Mouse (Mus musculus) adipocyte (in vitro differentiated cells): ENCODE measurements around the gene Rora.

Experiments used
- DNase-seq: peaks from one replicate; pipeline ENCODE4 v3.0.0-alpha.2; 2016; ENCODE audit warnings: low spot score

Rora gene

DNA sequence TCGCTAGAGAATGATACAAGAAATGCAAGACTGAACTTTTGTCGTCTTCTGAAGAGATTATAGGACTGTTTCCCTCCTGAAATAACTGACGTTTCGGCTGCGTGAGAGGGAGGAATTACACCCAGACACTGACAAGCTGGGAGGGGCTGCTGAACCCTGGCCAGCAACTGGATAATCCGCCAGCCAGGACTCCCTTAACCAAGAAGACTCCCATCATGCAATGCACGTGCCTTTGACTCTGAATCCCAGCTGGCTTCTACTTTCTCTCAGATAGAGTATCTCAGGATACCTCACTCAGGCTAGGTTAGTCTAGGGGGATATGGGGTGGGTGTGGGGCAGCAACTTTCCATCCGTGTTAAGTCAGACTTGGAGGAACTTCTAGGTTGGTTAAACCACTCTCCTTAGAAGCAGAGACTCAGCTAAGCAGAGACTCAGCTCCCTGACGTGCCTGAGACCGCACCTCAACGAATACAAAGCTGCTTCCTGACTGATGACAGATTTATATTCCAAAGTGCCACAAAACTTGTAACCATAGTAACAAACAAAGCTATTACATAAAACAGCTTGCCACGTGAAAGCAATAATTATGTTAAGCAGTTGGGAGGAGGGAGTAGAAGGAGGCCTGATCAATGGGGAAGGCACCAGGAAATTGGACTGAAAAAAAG is 302.8 kb downstream of the Rora start:
- DNase-seq, result no peak

DNA sequence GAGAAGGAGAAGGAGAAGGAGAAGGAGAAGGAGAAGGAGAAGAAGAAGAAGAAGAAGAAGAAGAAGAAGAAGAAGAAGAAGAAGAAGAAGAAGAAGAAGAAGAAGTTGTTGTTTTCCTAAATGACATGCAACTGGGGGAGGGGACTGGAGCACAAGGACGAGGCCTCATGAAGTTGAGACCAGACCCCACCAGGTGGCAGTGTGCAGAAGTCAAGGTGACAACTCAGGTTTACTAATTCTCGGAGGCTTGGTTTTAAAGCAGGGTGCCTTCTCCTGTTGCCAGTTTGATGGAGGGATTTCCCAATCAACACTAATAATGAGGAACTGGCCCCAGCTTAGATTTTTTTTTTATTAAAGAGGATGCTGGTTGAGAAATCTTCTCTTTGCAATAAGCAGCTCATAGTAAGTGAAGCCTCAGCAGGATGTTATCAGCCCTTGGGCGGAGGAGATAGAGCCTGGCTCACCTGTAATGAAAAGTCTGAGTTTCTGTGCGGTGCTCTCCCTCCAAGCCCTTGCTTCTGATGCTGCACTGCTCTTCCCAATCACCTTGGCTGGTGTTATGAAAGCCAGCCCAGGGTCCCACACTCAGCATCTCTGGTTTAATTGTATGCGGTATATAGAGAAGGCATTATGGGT is 303.5 kb downstream of the Rora start:
- DNase-seq, result peak; percentile 12

DNA sequence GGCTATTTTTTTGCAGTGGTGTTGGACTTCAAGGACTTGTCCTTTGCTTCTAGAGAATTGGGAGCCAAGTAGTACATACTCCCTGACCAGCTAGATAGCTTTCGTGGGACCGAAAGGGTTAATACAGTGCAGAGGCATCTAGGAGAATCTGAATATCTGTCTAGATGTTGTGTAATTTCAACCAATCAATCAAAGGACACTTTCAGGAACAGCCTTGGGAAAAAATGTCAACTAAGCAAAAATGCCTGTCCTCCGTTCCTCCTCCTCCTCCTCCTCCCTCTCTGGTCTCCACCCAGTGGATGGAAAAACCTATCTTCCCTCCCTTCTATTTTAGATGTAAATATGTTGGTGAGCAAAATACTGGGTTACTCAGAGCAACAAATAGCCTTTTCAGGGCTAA is 304.2 kb downstream of the Rora start:
- DNase-seq, result no peak

DNA sequence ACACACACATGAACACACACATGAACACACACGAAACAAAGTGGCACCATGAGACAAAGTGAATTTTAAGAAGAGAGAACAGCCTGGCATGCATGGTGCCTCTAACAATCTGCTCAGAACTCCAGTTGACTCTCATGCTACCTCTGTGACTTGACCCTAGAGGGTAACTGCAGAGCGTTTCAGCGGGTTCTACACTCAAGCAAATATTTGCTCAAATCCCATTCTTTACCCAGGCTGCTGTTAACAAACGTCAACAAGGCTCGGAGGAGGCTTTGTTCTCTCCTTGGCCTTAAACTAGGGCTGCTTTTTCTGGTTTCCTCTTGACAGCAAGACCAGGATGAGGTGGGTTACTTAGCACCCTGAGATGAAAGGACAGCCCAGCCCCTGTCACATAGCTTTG is 305.3 kb downstream of the Rora start:
- DNase-seq, result no peak

DNA sequence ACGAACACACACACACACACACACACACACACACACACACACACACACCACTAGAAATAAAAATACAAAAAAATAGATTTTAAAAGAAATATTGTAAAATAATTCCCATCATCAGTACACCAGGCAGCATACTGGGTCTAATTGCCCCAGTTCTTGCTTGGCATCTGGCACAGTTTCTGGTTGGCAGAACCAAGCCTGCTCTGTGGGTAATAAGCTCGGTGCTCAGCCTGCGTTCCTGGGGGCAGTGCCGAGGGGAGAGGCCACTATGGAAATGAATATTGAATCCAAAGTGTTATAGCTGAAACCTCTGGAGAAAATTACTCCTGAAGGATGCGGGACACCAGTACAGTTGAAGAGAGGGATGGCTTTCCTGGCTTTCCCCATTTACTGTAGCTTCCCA is 310.3 kb downstream of the Rora start:
- no peak for DNase-seq

DNA sequence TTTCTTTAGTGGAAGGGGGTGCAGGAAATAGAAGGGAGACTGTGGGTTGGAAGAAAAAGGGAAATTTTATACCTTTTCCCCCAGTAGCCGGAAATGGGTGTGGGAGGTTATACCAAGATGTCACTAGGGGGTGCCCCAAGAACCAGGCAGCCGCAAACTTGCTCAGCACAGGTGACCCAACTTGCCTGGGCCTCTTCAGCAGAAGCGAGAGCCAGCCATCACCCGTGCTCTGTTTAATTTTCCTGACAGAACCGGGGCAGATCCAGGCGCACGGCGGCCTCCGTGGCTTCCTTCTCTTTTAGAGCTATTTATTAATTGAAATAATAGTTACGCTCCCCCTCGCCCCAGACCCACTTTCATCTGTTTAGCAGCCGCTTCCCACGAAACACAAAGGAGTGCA is 313.0 kb downstream of the Rora start:
- DNase-seq, result no peak

DNA sequence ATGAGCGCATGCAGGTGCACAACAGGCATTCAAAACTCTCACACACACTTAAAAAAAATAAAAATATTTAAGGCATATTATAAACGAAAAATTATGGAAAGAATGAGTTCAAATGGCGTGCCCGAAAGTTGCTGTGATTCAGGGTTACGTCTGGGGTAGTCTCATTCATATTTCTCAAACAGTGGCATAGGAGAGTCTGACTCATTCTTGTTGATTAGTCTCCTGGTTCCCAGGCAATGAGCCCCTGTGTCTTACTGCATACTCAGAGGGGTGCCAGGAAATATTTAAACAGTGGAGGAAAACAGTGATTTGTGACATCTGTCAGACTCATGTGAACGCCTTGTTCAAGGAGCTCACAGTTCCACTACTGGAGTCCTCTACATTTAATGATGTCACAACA is 316.5 kb downstream of the Rora start:
- DNase-seq, result no peak

DNA sequence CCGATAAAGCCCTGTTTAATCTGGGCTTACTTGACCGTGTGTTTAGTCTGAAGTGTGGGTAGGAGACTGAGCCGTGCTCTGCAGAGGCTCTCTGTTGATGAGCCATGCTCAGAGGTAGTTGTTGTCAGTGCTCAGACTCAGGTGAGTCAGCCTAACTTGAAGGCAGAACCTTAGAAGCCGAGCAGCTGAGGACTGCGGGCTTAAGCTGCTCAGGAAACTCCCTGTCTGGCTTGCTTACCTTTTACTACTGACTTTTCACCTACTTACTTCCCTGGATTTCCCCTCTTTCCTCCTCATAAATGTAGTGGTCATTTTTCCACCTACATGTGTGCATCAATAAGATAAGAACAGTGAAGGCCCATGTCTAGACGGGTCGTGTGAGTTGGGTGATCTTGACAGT is 318.7 kb downstream of the Rora start:
- no peak for DNase-seq

DNA sequence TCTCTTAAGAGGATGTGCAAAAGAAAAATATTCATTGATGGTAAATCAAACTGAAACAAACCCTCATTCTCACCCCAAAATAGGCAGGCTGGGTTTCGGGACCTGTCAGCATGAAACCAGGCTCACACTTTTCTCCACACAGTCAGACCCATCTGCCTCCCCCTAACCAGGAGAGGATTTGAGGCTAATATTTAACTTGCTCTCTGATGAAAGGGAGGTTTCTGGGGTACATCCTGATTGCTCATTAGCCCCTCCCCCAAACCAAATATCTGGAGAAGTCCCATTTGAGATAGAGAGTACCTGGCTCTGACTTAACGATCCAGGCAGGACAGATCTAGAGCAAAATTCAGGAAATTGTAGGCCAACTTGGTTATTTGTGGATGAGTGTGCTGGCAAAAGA is 320.9 kb downstream of the Rora start:
- DNase-seq, result no peak

DNA sequence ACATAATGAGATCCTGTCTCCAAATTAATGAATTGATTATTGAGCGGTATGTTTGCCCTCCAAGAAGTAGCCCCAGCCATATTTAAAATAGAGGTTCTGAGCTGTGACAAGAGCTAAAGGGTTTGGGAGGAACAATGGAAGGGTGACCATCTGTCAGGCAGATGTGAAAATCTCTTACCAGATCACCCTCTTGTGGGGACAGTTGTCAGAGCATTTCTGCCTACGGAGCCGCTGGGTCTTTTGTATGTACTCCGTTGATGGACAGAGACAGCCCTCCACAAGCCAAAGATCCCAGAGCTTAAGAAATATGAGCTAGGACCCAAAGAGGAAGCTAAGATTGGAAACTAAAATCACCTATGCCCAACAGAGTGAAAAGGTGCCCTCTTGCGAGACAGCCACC is 322.6 kb downstream of the Rora start:
- no peak for DNase-seq

DNA sequence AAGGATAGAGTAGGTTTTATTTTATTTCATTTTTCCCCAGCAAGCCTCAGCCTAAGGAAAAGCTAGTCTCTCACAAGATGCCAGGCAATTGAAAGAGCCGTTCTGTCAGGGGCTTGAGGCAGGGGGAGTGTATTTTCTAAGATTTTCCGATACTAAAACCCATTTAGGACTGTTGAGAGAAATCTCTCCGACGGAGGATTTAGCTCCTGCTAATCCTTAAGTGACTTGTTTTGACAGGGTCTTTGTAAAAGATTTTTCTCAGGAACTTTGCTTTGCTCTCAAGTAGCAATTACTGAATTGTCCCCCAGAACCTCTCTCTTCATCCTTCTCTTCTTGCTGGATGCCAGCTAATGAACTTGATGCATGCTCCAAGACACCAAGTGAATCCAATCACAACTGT is 323.3 kb downstream of the Rora start:
- DNase-seq, result no peak

DNA sequence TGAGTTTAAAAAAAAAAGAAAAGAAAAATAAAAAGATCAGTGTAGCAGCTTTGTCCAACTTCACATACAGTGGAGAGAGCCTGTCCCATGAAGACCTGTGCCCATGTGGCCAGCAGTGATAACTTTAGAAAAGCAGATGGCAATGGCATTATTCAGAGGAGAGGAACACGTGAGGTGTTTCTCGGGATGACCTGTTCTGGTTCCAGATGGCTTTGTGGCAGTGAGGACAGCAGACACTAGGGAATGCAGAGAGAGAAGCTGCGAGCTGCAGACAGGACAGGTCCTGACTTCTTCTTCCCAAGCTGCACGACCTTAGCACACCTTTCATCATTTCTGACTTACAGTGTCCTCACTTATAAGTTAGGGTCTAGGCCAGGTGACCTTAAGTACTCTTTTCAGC is 325.1 kb downstream of the Rora start:
- no peak for DNase-seq

DNA sequence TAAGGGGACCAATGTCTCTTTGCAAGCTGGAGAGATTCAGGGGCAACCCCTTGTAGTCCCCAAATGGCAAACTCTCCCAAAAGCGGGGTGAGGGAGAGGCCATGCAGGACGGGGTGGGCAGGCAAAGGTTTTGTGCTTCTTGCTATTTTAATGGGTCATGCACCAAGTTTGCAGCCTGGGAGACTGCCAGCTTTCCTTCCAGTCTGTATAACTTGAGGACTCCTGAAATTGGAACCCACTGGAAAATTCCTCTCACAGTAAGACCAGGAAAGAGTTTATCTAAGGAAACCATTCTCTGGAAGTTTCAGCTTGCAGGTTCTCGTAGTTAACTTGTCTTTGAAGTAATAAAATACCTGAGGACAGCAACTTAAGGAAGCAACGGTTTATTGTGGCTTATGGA is 326.5 kb downstream of the Rora start:
- DNase-seq, result no peak

DNA sequence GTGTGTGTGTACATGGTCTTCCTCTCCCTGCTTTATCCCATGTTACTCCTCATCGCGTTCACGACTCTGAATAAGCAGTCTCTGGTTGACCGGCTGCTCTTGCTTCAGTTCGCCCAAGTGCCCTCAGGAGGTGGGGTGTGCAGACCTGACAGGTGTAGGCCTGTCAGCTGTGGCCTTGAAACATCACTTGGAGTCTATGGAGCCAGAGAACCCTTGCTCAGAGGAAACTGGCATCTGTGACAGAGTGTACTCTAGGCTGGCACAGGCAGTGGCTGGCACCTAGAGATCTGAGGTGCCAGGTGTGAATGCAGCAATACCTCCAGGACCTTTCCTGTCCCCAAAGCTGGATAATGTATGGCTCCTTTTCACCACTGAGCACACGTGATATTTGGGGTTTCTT is 331.5 kb downstream of the Rora start:
- DNase-seq, result no peak

DNA sequence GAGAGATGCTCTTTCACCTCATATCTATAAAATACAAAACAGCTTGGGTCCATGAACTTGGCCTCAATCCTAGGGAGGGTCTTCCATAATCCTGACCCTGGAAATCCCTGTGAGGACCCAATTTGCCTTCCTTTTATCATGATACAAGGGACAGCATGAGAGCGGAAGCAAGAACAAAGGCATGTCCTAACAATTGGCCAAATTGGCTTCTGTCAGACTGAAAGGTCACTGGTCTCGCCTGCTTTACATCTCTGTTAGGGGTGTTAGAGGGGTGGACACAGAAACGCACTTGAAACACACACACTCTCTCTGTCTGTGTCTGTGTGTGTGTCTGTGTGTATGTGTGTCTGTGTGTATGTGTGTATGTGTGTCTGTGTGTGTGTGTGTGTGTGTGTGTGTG is 332.2 kb downstream of the Rora start:
- DNase-seq, result no peak

DNA sequence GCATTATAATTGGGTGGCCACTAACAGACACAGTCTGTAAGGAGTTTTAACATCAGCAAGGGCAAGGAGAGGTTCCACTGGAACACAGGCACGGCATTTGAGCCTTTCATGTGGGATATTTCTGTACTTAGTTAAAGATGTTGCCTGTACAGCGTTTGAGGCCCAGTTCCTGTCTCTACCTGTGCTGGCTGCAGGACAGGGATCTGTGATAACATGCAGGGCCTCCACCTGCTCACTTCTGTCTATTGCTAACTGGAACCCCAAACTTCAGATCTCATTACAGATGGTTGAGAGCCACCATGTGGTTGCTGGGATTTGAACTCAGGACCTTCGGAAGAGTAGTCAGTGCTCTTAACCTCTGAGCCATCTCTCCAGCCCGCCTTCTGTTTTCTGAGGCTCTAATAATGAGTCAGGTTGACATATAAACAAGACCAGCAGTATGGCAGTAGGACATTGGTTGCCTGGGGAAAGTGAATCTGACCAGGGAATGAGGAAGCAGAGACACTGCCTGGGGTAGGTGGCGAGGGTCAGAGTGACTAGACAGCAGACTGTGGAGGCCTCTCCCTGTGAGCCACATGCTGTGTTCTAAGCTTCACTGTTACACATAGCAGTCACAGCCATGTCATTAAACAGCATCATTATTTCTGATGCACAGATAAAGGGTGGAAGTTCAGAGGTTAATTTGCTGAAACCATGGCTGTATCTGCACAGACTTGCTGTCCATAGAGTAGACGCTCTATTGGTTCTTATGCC is 333.9 kb downstream of the Rora start:
- no peak for DNase-seq

DNA sequence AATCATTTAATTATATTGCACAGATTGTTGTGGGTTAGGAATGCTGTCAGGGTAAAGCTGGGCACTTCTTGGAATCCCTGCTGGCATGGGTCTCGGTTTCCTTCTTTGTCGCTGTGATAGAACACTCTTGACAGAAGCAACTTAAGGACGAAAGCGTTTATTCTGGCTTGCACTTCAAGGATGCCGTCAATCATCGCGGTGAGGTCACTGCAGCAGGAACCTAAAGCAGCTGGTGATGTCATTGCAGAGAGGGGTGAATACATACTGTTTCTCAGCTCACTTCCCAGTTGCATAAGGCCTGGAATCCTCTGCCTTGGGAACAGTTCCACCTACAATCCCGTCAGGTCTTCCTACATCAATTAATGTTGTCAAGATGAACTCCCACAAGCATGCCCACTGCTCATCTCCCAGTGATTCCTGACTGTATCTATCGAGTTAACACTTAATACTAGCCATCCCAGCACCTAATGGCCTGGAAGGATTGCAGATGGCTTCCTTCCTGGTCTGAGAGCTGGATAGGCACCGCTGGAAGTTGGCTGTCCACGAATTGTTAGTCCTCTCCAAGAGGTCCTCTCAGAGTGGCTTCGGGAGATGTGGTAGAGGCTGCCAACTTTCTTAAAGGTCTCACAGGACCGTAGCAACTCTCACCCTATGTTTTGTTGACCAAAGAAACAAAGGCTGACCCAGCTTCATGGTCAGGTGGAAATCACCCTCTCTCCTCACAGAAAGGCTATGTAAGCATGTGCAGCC is 334.8 kb downstream of the Rora start:
- no peak for DNase-seq

DNA sequence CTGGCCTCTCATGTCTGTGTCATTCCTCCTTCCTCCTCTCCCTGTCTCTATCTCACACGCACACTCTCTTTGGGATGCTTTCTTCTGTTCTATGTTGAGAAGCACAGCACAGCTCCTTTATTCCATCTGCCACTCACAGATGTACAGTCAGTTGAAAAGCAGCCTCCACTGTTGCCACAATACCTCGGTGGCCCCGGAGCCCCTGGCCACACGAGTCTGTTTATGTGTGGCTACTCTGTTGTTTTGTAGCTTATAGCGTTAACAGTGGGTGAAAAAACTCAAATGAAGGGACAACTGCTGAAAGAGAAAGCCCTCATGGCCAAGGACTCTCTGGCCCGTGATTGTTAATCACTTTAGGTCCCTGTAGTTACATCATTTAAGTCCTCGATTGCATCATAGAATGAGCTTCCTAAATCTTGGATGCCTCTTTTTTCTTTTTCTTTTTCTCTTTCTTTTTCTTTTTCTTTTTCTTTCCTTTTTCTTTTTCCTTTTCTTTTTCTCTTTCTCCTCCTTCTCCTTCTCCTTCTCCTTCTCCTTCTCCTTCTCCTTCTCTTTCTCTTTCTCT is 336.4 kb downstream of the Rora start:
- no peak for DNase-seq

DNA sequence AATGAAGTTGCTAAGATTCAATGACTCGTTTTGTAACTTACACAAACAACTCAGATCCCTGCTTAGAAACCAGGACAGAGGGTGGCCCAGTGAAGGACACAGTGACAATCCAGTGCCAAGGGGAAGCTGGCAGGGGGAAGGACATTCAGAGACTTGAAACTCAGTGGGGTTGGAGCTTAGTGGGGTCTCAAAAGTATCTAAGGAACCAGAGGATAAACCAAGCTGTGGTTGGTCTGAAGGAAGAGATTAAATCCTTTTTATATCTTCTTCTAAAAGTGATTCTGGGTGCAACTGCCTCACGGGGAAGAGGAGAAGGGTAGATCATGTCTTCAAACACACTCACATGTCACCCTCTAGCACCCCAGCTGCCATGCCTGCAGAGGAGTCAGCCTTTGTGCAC is 340.3 kb downstream of the Rora start:
- DNase-seq, result no peak

DNA sequence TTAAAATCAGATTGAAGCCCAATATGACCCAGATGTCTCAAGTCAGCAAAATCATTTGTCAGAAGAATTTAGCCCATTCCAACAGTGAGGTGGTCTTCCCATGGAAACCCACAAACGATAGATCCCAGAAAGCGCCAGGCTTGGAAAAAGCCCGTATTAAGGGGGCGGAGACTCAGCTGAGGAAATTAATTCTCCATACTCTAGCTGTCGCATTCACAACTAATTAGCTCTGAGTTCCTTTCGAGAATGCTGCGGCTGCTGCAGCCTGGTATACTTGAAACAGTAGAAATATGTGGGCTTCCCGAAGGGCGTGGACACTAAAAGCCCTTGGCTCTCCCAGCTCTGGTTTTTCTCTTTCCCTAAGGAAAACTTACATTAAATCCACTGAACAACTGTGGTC is 345.4 kb downstream of the Rora start:
- DNase-seq, result no peak

DNA sequence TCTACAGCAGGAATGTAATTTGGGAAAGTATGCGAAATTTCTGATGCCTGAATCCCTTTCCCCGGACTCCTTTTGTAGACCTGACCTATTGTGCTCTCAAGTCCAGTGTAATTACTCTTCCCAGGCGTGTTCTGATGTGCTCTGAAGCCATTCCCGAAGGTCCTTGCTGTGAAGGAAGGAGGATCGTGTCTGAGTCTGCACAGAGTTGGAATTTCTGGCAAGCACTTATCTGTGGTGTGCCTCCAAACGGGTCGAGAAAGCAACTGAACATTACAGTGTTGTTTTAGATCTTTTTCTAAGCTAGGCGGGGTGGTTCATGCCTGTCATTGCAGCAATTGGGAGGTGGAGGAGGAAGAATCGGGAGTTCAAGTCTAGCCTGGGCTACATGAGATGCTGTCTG is 350.9 kb downstream of the Rora start:
- DNase-seq, result no peak

DNA sequence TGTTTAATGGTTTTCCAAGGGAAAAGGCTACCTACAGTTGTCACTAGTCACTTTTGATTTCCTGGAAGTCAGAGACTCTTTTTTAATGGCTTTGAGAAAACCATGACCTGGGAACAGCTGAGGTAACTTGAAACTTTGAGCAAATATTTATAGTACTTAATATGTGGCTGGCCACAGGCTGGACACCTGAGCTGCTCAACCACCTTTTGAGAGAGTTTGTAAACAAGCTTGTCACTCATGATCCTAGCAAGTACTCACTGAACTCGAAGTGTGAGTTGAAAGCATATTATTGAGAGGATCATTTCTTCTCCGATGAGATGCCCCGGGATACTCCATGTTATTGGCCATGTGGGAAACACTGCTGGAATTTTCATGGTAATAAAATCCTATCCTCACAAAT is 353.1 kb downstream of the Rora start:
- no peak for DNase-seq

DNA sequence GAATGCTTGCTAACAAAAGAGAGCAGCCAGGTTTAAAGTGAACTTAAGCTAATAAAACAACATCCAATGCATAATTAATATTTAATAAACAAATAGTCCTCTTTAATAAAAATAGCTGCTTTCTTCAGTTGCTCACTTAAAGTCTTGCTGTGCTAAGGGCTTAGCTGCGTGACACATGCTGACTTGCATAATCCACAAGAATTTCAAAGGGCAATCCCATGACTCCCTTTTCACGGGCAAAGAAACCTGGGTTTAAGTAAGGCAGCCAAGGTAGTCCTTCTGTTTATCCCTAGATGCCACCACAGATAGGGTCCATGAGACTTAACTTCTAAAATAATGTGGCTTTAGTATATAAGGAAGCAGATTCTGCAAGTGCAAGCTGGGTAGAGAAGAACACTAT is 355.1 kb downstream of the Rora start:
- no peak for DNase-seq
